Mouse (Mus musculus) liver, embryonic 14 days (tissue): ENCODE results near the gene Cenpp. TPM values are rescaled to one million over a fixed set of nuclear protein-coding genes. Genes with fewer than 3 reads are reported as not detected.

Experiments
- polyA plus RNA-seq: library from polyadenylated mRNA; depleted of rRNA; stranded (reverse); fragments of >200 nt; gene quantifications from 2 replicates; pipeline ENCODE4 v1.2.3, GENCODE M21; 2012; rRNA removed

Gene Cenpp
- polyA plus RNA-seq, result 10.9 and 13.0 TPM in 2 replicates

GRCm38 (mm10) chr13:49652481-49653179, at the start of gene Cenpp, which contains the start of gene Nol8:
Gene Cenpp (minus strand): TSS chr13:49652785.
Gene Nol8 (plus strand): TSS chr13:49653078.

GRCm38 (mm10) chr13:49681351-49682232, 29.0 kb upstream of the Cenpp start, which contains the start of gene Iars:
Gene Iars (plus strand): TSS chr13:49682100.

DNA sequence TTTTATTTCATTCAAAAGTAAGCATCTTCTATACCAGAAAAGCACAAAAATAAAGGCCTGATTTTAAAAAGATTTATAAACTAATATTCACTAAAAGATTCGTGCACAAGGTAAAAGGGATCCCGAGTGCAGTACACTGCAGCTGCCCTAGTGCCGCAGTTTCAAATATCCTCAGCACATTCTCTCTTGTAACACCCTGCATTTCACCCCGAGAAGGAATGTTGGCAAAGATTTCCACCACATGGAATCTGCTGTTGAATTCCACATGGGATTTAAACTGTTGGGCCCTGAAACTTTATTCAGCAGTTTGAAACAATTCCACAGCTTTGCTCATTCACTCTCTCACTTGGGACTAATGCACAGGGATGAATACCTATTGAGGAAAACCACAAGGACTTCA, 44.9 kb downstream of the Cenpp start, which contains the start of gene Ogn:
Gene Ogn, plus strand, starts transcription at position 333 of the 400 bp plus-strand sequence.

DNA sequence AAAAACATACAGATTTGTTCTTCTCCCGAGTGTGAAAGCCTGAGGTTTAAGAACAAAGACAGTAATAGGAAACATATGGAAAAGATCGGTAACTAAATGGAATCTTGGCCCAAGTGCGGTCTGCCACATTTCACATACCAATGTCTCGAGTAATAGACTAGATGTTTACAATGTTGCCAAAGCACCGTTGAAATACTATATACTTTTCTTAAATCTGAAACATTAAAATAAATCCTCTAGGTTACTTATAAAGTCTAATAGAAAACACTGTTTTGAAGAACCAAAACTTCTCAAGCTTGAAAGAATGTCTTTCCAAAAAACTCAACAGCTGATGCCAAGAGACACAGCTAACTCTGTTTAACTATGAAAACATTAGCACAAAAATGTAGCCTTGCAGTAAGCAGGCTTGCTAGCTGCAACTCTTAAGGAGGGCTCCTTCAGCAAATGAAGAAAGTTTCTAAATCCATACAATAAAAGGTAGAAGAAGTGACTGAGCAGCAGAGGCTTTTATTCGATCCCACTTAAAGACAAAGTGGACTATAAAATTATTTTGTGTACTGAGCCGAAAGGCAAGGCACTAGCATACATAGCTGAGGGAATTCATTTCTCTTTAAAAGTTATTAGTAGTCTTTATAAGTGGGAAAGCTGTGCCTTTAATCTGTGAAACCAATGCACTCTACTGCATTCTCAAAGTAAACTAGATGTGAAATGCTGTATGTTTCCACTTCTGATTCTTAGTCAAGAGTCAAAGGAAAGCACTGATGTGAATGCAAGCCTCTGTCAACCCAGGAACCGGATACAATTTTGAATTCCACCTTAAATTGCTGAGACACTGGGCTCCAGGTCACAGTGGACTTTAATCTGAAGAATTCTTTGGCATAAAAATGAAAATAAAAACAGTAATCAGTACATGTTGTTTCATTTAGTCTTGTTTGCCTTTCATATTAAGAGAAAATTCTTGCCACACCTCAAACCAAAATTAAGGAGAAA, 70.7 kb downstream of the Cenpp start, which contains the start of gene Omd:
Gene Omd, plus strand, starts transcription at position 922 of the 990 bp plus-strand sequence.

GRCm38 (mm10) chr13:49544279-49544678, 108.3 kb downstream of the Cenpp start, which contains the start of gene Aspn:
Gene Aspn (plus strand): TSS chr13:49544443.

GRCm38 (mm10) chr13:49504510-49504909, 148.1 kb downstream of the Cenpp start, which contains the start of gene Ecm2:
Gene Ecm2 (plus strand): TSS chr13:49504810.

GRCm38 (mm10) chr13:49492376-49493368, 159.9 kb downstream of the Cenpp start, which contains the start of gene Tes3-ps:
Gene Tes3-ps (plus strand): TSS chr13:49493318.

GRCm38 (mm10) chr13:49420754-49421605, 231.6 kb downstream of the Cenpp start, which contains the start of gene Ippk:
Gene Ippk (plus strand): TSS chr13:49421249.

Other genes with a start within 250 kb of the Cenpp start
- 3.4 and 4.4 TPM in 2 replicates for gene Ippk, start 231.5 kb downstream of the Cenpp start, polyA plus RNA-seq
- gene Tes3-ps, start 159.5 kb downstream of the Cenpp start, polyA plus RNA-seq, result 0.11 and 0.14 TPM in 2 replicates
- gene Ecm2, start 148.0 kb downstream of the Cenpp start, polyA plus RNA-seq, result 0.16 and 0.18 TPM in 2 replicates
- gene Aspn, start 108.3 kb downstream of the Cenpp start, polyA plus RNA-seq, result 0.07 and 1.0 TPM in 2 replicates
- not detected in 2 replicates for gene Omd, start 70.3 kb downstream of the Cenpp start, polyA plus RNA-seq
- 0.50 and 1.5 TPM in 2 replicates for gene Ogn, start 44.7 kb downstream of the Cenpp start, polyA plus RNA-seq
- 6.2 and 6.3 TPM in 2 replicates for gene Nol8, start 293 bp upstream of the Cenpp start, polyA plus RNA-seq
- gene Iars, start 29.3 kb upstream of the Cenpp start, polyA plus RNA-seq, result 38.1 and 38.5 TPM in 2 replicates
- not detected in 2 replicates for gene Gm30302, start 146.2 kb upstream of the Cenpp start, polyA plus RNA-seq